Mouse (Mus musculus) brain, embryonic 14.5 days (tissue): ENCODE measurements around the gene Ddx27.

Source experiments
- CTCF ChIP-seq: fragments of 200-500 bp; IDR thresholded peaks from 2 replicates; pipeline ENCODE4 v1.5.1; 2012; ENCODE audit warnings: inconsistent platforms, mild to moderate bottlenecking, moderate library complexity, borderline replicate concordance; ENCODE audit not compliant: insufficient read depth, insufficient read length; ENCODE audit errors: extremely low read depth
- POLR2A ChIP-seq: fragments of 200-500 bp; IDR thresholded peaks from 2 replicates; pipeline ENCODE4 v1.6.1; 2012; ENCODE audit warnings: mild to moderate bottlenecking, inconsistent platforms, borderline replicate concordance; ENCODE audit not compliant: poor library complexity, insufficient read depth, insufficient read length, severe bottlenecking; ENCODE audit errors: extremely low read depth

- no peak for TF ChIP-seq POLR2A
- TF ChIP-seq CTCF: no peak
Observed at GRCm38 (mm10) chr2:167058814-167059387, 43.9 kb downstream of the Ddx27 start.
